Mouse (Mus musculus): ENCODE results near the gene Tbxa2r.

DNA sequence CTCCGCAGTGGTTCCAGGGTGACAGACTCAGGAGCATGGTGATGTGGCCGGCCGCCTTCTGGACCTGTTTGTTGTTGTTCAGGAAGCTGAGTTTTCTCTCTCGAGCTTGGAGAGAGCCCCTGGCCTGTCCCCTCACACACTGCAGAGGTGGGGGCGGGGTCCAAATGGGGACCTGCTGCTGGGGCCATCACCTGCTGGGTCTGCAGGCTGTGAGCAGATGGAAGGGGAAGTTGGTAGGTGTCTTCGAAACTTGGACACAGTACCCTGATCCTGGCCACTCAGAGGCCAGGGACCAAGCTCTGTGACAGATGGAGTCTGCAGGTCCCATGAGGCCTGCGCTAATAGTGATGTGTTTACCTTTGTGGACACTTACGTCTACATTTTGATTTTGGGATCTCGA is 27.2 kb upstream of the Tbxa2r start:
- TF ChIP-seq CTCF (IDR thresholded peaks at IDR 0.05; ENCODE audit: insufficient read depth, low read length) = no peak
- no peak for TF ChIP-seq POLR2A (IDR thresholded peaks at IDR 0.05; ENCODE audit: borderline replicate concordance, extremely low read depth, low read depth, low read length)

Measured in lung, adult 2 months (tissue).